Mouse (Mus musculus) lung, postnatal 0 days (tissue): ENCODE measurements around the gene Mical3.

ENCODE experiments used
- CTCF ChIP-seq: IDR thresholded peaks from 2 replicates; pipeline ENCODE4 v1.5.1; 2016; ENCODE audit warnings: antibody characterized with exemption, mild to moderate bottlenecking
- EP300 ChIP-seq: IDR thresholded peaks from 2 replicates; pipeline ENCODE4 v1.6.1; 2016; ENCODE audit warnings: antibody characterized with exemption, mild to moderate bottlenecking, control low read depth

GRCm38 (mm10) chr6:121160126-121160525 lies 29.3 kb upstream of the Mical3 start:
- no peak for TF ChIP-seq CTCF
- TF ChIP-seq EP300, result no peak
